Mouse (Mus musculus): Measurements from ENCODE around the gene Kcnj8. TPM values are rescaled to one million over a fixed set of nuclear protein-coding genes. Genes with fewer than 3 reads are reported as not detected.

The Kcnj8 gene
- polyA plus RNA-seq (2012; rRNA removed; ENCODE audit: low replicate concordance) = 16.7 and 22.0 TPM in 2 replicates

DNA sequence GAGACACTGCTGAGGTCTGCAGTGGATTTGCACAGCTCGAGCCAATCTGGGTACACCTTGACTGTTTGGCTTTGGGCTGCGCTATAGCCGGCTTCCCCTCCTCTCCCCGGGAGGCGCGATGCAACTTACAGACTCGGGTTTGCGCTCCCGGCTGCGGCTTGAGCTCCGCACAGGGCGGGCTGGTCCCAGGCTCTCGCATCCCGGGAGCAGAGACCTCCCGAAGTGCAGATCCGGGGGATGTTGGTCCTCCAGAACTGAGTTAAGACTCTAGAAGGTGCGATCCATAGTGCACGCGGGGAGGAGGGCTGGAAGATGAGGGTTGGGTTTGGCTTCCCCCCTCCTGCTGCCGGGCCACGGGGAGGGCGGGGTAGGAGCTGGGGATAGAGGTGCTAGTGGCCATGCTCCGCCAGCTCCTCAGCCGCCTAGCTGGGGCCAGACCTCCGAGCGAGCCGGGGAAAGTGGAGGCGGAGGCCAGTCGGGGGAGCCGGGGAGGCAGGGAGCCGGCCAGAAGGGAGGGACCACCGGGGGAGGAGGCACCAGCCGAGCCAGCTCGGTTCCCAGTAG, at the start of gene Kcnj8:
Kcnj8 (minus strand) TSS at position 560 of the 564 bp plus-strand sequence.

Other genes with a start within 250 kb of the Kcnj8 start
- gene Slco1a5, start 248.6 kb downstream of the Kcnj8 start, polyA plus RNA-seq (2012; rRNA removed; ENCODE audit: low replicate concordance) = 0.18 and 0.52 TPM in 2 replicates
- 3.9 and 5.0 TPM in 2 replicates for gene Pyroxd1, start 226.0 kb downstream of the Kcnj8 start, polyA plus RNA-seq (2012; rRNA removed; ENCODE audit: low replicate concordance)
- 4.1 and 7.9 TPM in 2 replicates for gene Recql, start 184.5 kb downstream of the Kcnj8 start, polyA plus RNA-seq (2012; rRNA removed; ENCODE audit: low replicate concordance)
- 3.2 and 9.8 TPM in 2 replicates for gene Golt1b, start 184.4 kb downstream of the Kcnj8 start, polyA plus RNA-seq (2012; rRNA removed; ENCODE audit: low replicate concordance)
- 0.41 and 0.66 TPM in 2 replicates for gene Spx, start 158.2 kb downstream of the Kcnj8 start, polyA plus RNA-seq (2012; rRNA removed; ENCODE audit: low replicate concordance)
- 7.7 and 11.4 TPM in 2 replicates for gene Gys2, start 98.5 kb downstream of the Kcnj8 start, polyA plus RNA-seq (2012; rRNA removed; ENCODE audit: low replicate concordance)
- 45.7 and 188 TPM in 2 replicates for gene Ldhb, start 63.7 kb downstream of the Kcnj8 start, polyA plus RNA-seq (2012; rRNA removed; ENCODE audit: low replicate concordance)
- gene Abcc9, start 130.7 kb upstream of the Kcnj8 start, polyA plus RNA-seq (2012; rRNA removed; ENCODE audit: low replicate concordance) = 5.2 and 17.4 TPM in 2 replicates
- 9.1 and 9.6 TPM in 2 replicates for gene Cmas, start 185.1 kb upstream of the Kcnj8 start, polyA plus RNA-seq (2012; rRNA removed; ENCODE audit: low replicate concordance)
- gene Sult6b2, start 232.9 kb upstream of the Kcnj8 start, polyA plus RNA-seq (2012; rRNA removed; ENCODE audit: low replicate concordance) = not detected in 2 replicates